Mouse (Mus musculus) limb, embryonic 13.5 days (tissue): Measurements from ENCODE around the gene Eif4e2. TPM values are rescaled to one million over a fixed set of nuclear protein-coding genes. Genes with fewer than 3 reads are reported as not detected.
A peak's percentile ranks its signal among the peaks of the same experiment; 100 is the strongest.

Experiments
- ATAC-seq: fragments of 200-750 bp; cut with Nextera tagmentation; 2 replicates; pipeline ENCODE4 v1.8.0; 2017; ENCODE audit warnings: low read depth, moderate number of reproducible peaks, moderate TSS enrichment; ENCODE audit not compliant: low FRiP score
- H3K27ac ChIP-seq: fragments of 300-500 bp; sonication (generic); 2 replicates; pipeline ENCODE4 v1.5.1; 2015; ENCODE audit warnings: inconsistent platforms, mild to moderate bottlenecking, moderate library complexity
- H3K27me3 ChIP-seq: fragments of 300-500 bp; sonication (generic); 2 replicates; pipeline ENCODE4 v1.6.1; 2015; ENCODE audit warnings: mild to moderate bottlenecking, inconsistent platforms
- H3K36me3 ChIP-seq: fragments of 300-500 bp; sonication (generic); 2 replicates; pipeline ENCODE4 v1.6.1; 2015; ENCODE audit warnings: inconsistent platforms, mild to moderate bottlenecking, moderate library complexity
- H3K4me1 ChIP-seq: fragments of 300-500 bp; sonication (generic); 2 replicates; pipeline ENCODE4 v1.6.1; 2015; ENCODE audit warnings: inconsistent platforms
- H3K4me2 ChIP-seq: fragments of 300-500 bp; sonication (generic); replicated peaks from 2 replicates; pipeline ENCODE4 v1.6.1; 2015; ENCODE audit warnings: inconsistent platforms, mild to moderate bottlenecking, moderate library complexity
- H3K4me3 ChIP-seq: fragments of 300-500 bp; sonication (generic); 2 replicates; pipeline ENCODE4 v1.5.1; 2015; ENCODE audit warnings: moderate library complexity, mild to moderate bottlenecking, inconsistent platforms
- H3K9ac ChIP-seq: fragments of 300-500 bp; sonication (generic); 2 replicates; pipeline ENCODE4 v1.6.1; 2015; ENCODE audit warnings: mild to moderate bottlenecking, inconsistent platforms
- H3K9me3 ChIP-seq: fragments of 300-500 bp; sonication (generic); 2 replicates; pipeline ENCODE4 v1.6.1; 2016; ENCODE audit warnings: inconsistent platforms
- WGBS: fragments of 180-500 bp; shearing (Covaris S2); methylation state at CpG from one replicate; pipeline ENCODE4 v1.1.7; 2015; 5-methylcytosine and 5-hydroxymethylcytosine counted together
- polyA plus RNA-seq: library from polyadenylated mRNA; unstranded; fragments of >200 nt; fragmentation: Nextera tagmentation; extraction: Ambion mirVana; gene quantifications from 2 replicates; pipeline ENCODE4 v1.2.1, GENCODE M21; 2015

The Eif4e2 gene
- polyA plus RNA-seq, 1 experiment from 2014 or later, result 178 TPM

GRCm38 (mm10) chr1:87204465-87204864, 9.2 kb upstream of the Eif4e2 start, which contains the start of gene Chrng:
Chrng (plus strand) TSS chr1:87204657.
- no peak within 1 kb of the TSS for H3K4me2 ChIP-seq
- H3K9ac ChIP-seq, result no peak within 1 kb of the TSS
- H3K27ac ChIP-seq, result no peak within 1 kb of the TSS
- H3K4me1 ChIP-seq, result 0 out of 2 replicates have a peak, but pooled peaks cover 12% of the 10 kb centered on the region
- H3K4me3 ChIP-seq, result no peak within 1 kb of the TSS
- no peaks in the 10 kb centered on the region for H3K36me3 ChIP-seq
- H3K27me3 ChIP-seq, result peaks cover 33% of the 10 kb centered on the region
- WGBS, result 86% methylated on average over 7 of the region's 7 CpGs
- ATAC-seq, result no peak
- no peaks in the 10 kb centered on the region for H3K9me3 ChIP-seq

- Histone ChIP-seq H3K27me3 (peaks cover 33% of the 10 kb centered on the region), H3K36me3 (no peaks in the 10 kb centered on the region), H3K4me1 (0 out of 2 replicates have a peak, but pooled peaks cover 12% of the 10 kb centered on the region), H3K9ac (no peak overlapping the region), H3K4me2 (no peak overlapping the region), H3K27ac (no peak overlapping the region), H3K9me3 (no peaks in the 10 kb centered on the region), H3K4me3 (no peak overlapping the region)
- 46% methylated on average over 6 of the region's 6 CpGs for WGBS
- ATAC-seq, result 0 out of 2 replicates have a peak, but pooled peaks have one; percentile 16
Observed at GRCm38 (mm10) chr1:87205038-87205437, 8.7 kb upstream of the Eif4e2 start.

DNA sequence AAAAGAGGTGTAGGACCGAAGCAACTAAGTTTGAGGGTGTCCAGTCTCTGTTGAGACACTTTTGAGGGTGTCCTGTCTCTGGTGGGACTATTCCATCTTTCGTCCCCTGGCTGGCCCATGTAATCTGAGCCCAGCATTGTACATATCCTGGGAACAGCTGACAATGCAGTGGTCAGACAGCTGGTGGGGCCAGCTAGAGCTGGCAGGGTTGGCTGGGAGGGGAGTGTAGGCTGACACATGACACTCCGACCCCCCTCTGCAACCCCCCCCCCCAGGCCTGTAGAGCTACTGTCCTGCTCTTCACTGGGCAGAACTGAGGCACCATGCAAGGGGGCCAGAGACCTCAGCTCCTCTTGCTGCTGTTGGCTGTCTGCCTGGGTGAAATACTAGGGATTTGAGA, 8.2 kb upstream of the Eif4e2 start:
- Histone ChIP-seq H3K36me3 (no peaks in the 10 kb centered on the region), H3K9me3 (no peaks in the 10 kb centered on the region), H3K27ac (no peak overlapping the region), H3K4me3 (no peak overlapping the region), H3K4me1 (0 out of 2 replicates have a peak, but pooled peaks cover 12% of the 10 kb centered on the region), H3K9ac (no peak overlapping the region), H3K27me3 (peaks cover 33% of the 10 kb centered on the region), H3K4me2 (no peak overlapping the region)
- WGBS, result 37% methylated on average over 3 of the region's 3 CpGs
- ATAC-seq, result peak; percentile 75

GRCm38 (mm10) chr1:87206339-87206738, 7.4 kb upstream of the Eif4e2 start:
- H3K4me2 ChIP-seq, result peak overlapping the region; percentile 30; the same call in 1 of the 2 replicates
- ATAC-seq, result no peak
- WGBS, result 16% methylated on average over 17 of the region's 17 CpGs

GRCm38 (mm10) chr1:87211431-87211830, 2.3 kb upstream of the Eif4e2 start:
- WGBS, result 85% methylated on average over 4 of the region's 4 CpGs
- Histone ChIP-seq H3K4me1 (peaks cover 24% of the 10 kb centered on the region), H3K4me2 (no peak overlapping the region), H3K27ac (no peak overlapping the region), H3K4me3 (no peak overlapping the region), H3K9ac (no peak overlapping the region), H3K27me3 (peaks cover 20% of the 10 kb centered on the region), H3K36me3 (no peaks in the 10 kb centered on the region), H3K9me3 (no peaks in the 10 kb centered on the region)
- no peak for ATAC-seq

More at GRCm38 (mm10) chr1:87206339-87206738, 7.4 kb upstream of the Eif4e2 start:
- Histone ChIP-seq H3K4me1 (0 out of 2 replicates have a peak, but pooled peaks cover 12% of the 10 kb centered on the region), H3K36me3 (no peaks in the 10 kb centered on the region), H3K9ac (no peak overlapping the region), H3K27me3 (peaks cover 33% of the 10 kb centered on the region), H3K4me3 (peak overlapping the region; percentile 18), H3K9me3 (no peaks in the 10 kb centered on the region), H3K27ac (no peak overlapping the region)

- peak overlapping the region; percentile 81 for H3K4me3 ChIP-seq
- peak overlapping the region; percentile 98 for H3K9ac ChIP-seq
- peak overlapping the region; percentile 99; the same call in 1 of the 2 replicates for H3K27ac ChIP-seq
- no peaks in the 10 kb centered on the region for H3K9me3 ChIP-seq
- ATAC-seq, result no peak
- peak overlapping the region; percentile 78 for H3K4me2 ChIP-seq
- peaks cover 13% of the 10 kb centered on the region for H3K36me3 ChIP-seq
- 21% methylated on average over 4 of the region's 4 CpGs for WGBS
- no peaks in the 10 kb centered on the region for H3K27me3 ChIP-seq
- peaks cover 27% of the 10 kb centered on the region for H3K4me1 ChIP-seq
Observed at GRCm38 (mm10) chr1:87214748-87215147, 1.0 kb downstream of the Eif4e2 start.

GRCm38 (mm10) chr1:87217938-87218337, 4.2 kb downstream of the Eif4e2 start:
- WGBS, result 72% methylated on average over 3 of the region's 3 CpGs
- Histone ChIP-seq H3K9me3 (no peaks in the 10 kb centered on the region), H3K36me3 (peaks cover 45% of the 10 kb centered on the region), H3K27ac (no peak overlapping the region), H3K4me1 (peaks cover 26% of the 10 kb centered on the region), H3K4me3 (no peak overlapping the region), H3K4me2 (no peak overlapping the region), H3K9ac (no peak overlapping the region), H3K27me3 (no peaks in the 10 kb centered on the region)
- ATAC-seq, result no peak

DNA sequence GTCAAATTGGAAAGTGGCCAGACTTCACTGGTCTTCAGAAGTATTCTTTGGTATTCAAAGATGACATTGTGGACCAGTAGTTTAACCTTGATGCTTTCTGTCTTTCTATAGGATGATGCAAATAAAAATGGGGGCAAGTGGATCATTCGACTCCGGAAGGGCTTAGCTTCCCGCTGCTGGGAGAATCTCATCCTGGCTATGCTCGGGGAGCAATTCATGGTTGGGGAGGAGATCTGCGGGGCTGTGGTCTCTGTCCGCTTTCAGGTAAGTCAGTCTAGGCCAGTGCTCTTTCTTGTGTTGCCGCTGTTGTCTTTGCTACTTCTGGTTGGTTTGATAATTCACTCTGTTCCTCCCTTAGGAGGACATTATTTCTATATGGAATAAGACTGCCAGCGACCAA, 12.0 kb downstream of the Eif4e2 start:
- ATAC-seq, result no peak
- 95% methylated on average over 8 of the region's 8 CpGs for WGBS

GRCm38 (mm10) chr1:87226409-87227159, 12.9 kb downstream of the Eif4e2 start:
- Histone ChIP-seq H3K27ac (no peak overlapping the region), H3K4me2 (no peak overlapping the region), H3K9ac (no peak overlapping the region), H3K27me3 (no peaks in the 10 kb centered on the region), H3K9me3 (no peaks in the 10 kb centered on the region), H3K4me3 (no peak overlapping the region), H3K4me1 (no peaks in the 10 kb centered on the region), H3K36me3 (peaks cover 97% of the 10 kb centered on the region)
- 90% methylated on average over 1 of the region's 1 CpGs for WGBS
- ATAC-seq, result no peak

More for the DNA sequence above, 12.0 kb downstream of the Eif4e2 start:
- H3K36me3 ChIP-seq, result peaks cover 99% of the 10 kb centered on the region
- H3K4me3 ChIP-seq, result no peak overlapping the region
- H3K4me1 ChIP-seq, result no peaks in the 10 kb centered on the region
- no peaks in the 10 kb centered on the region for H3K9me3 ChIP-seq
- H3K4me2 ChIP-seq, result no peak overlapping the region
- no peak overlapping the region for H3K27ac ChIP-seq
- no peak overlapping the region for H3K9ac ChIP-seq
- no peaks in the 10 kb centered on the region for H3K27me3 ChIP-seq

- H3K9ac ChIP-seq, result no peak overlapping the region
- ATAC-seq, result no peak
- H3K4me3 ChIP-seq, result no peak overlapping the region
- H3K4me1 ChIP-seq, result no peaks in the 10 kb centered on the region
- H3K4me2 ChIP-seq, result no peak overlapping the region
- H3K36me3 ChIP-seq, result peaks cover 97% of the 10 kb centered on the region
- H3K27ac ChIP-seq, result no peak overlapping the region
- no peaks in the 10 kb centered on the region for H3K9me3 ChIP-seq
- WGBS, result 95% methylated on average over 3 of the region's 3 CpGs
- H3K27me3 ChIP-seq, result no peaks in the 10 kb centered on the region
Observed at GRCm38 (mm10) chr1:87227160-87227550, 13.4 kb downstream of the Eif4e2 start.

GRCm38 (mm10) chr1:87230606-87231005, 16.9 kb downstream of the Eif4e2 start:
- H3K4me1 ChIP-seq, result no peaks in the 10 kb centered on the region
- H3K4me3 ChIP-seq, result no peak overlapping the region
- H3K9ac ChIP-seq, result no peak overlapping the region
- H3K27me3 ChIP-seq, result no peaks in the 10 kb centered on the region
- H3K9me3 ChIP-seq, result no peaks in the 10 kb centered on the region
- peaks cover 96% of the 10 kb centered on the region for H3K36me3 ChIP-seq
- 93% methylated on average over 5 of the region's 5 CpGs for WGBS
- no peak overlapping the region for H3K4me2 ChIP-seq
- H3K27ac ChIP-seq, result no peak overlapping the region
- no peak for ATAC-seq

- 78% methylated on average over 7 of the region's 7 CpGs for WGBS
- Histone ChIP-seq H3K4me3 (no peak overlapping the region), H3K9ac (no peak overlapping the region), H3K9me3 (no peaks in the 10 kb centered on the region), H3K4me1 (no peaks in the 10 kb centered on the region), H3K4me2 (no peak overlapping the region), H3K36me3 (peaks cover 95% of the 10 kb centered on the region), H3K27ac (no peak overlapping the region), H3K27me3 (no peaks in the 10 kb centered on the region)
- ATAC-seq, result no peak
Observed at GRCm38 (mm10) chr1:87232197-87232596, 18.5 kb downstream of the Eif4e2 start.
